Mouse (Mus musculus): ENCODE measurements at regions not wholly inside any gene's neighbourhood (a gene's known extent, or its start where the extent isn't known, plus 50 kb on each side); places are given as distances from the start of the nearest gene placed in this dataset.
A peak's percentile ranks its signal among the peaks of the same experiment; 100 is the strongest.

DNA sequence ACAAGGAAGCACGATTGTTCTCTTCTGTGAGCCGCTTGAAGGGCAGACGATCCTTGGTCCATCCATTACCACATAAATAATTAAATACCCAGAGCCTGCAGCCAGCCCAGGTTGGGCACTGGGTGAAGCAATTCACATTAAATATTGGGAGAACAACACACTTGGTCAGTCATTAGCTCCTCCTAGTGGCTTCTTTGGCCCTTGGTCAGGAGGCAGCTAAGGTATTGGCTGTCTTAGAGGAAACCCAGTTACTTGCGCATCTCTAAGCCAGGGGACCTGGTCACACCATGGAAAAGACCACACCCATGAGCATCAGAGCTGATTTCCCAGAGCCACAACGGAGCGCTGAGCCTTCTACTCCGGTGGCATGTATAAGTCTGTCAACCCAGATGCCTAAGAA, 433.2 kb downstream of the Epha4 start:
- DNase-seq (ENCODE audit: extremely low read depth), result peak; percentile 28
- H3K9me3 ChIP-seq (replicated peaks; ENCODE audit: low read length), result no peaks in the 10 kb centered on the region
- in situ Hi-C loops (cut with MboI; ENCODE audit: low pct_ligation_motif_present, low pct_unique_long_range_greater_than_20kb, low sequenced_read_pairs), result loop anchor here (25.0 kb wide), 1 partner anchor 431 kb away; the partner anchor contains the start of gene Epha4
- no peaks in the 10 kb centered on the region for H3K27me3 ChIP-seq (replicated peaks)
- no peak overlapping the region for H3K4me3 ChIP-seq (replicated peaks in 1 of 3; ENCODE audit: low read depth in 2 of 3, low read length in 2 of 3, poor library complexity in 1 of 3)
- TF ChIP-seq MXI1 (IDR thresholded peaks at IDR 0.05; ENCODE audit: low read depth, low read length) (no peak), CTCF (conservative IDR thresholded peaks at IDR 0.05 in 1 of 2, IDR thresholded peaks at IDR 0.05 in 1 of 2; ENCODE audit: low read depth in 2 of 2, low read length in 2 of 2) (peak in 1 of 2 experiments; percentile 62; a peak in 3 of 4 replicates), ZMIZ1 (IDR thresholded peaks at IDR 0.05; ENCODE audit: low read depth, low read length) (no peak), SMC3 (IDR thresholded peaks at IDR 0.05; ENCODE audit: low read depth, low read length) (peak; percentile 47), RAD21 (IDR thresholded peaks at IDR 0.05; ENCODE audit: low read depth, low read length) (peak; percentile 61), HCFC1 (IDR thresholded peaks at IDR 0.05; ENCODE audit: low read depth, low read length) (no peak)
- H3K4me2 ChIP-seq (ENCODE audit: insufficient read depth, low read depth, poor library complexity, severe bottlenecking), result no peak overlapping the region
- H3K79me2 ChIP-seq (replicated peaks; ENCODE audit: control insufficient read depth, extremely low read depth, insufficient read depth, poor library complexity, severe bottlenecking), result no peaks in the 10 kb centered on the region
- H3K4me1 ChIP-seq (ENCODE audit: control insufficient read depth in 1 of 2, insufficient read depth in 2 of 2), result peaks cover 0 to 5% of the 10 kb centered on the region in 2 experiments; a peak in 1 of 4 replicates
- no peaks in the 10 kb centered on the region for H3K36me3 ChIP-seq (replicated peaks in 1 of 2; ENCODE audit: control insufficient read depth in 1 of 2, insufficient read depth in 1 of 2, low read length in 1 of 2)
- no peak overlapping the region for H3K27ac ChIP-seq (ENCODE audit: insufficient read depth, low read depth)
- dilution Hi-C loops (cut with MboI; ENCODE audit: extremely low pct_ligation_motif_present, extremely low pct_unique_long_range_greater_than_20kb, low sequenced_read_pairs), result no loop called here
- H3K9ac ChIP-seq (ENCODE audit: insufficient read depth, low read depth), result no peak overlapping the region

DNA sequence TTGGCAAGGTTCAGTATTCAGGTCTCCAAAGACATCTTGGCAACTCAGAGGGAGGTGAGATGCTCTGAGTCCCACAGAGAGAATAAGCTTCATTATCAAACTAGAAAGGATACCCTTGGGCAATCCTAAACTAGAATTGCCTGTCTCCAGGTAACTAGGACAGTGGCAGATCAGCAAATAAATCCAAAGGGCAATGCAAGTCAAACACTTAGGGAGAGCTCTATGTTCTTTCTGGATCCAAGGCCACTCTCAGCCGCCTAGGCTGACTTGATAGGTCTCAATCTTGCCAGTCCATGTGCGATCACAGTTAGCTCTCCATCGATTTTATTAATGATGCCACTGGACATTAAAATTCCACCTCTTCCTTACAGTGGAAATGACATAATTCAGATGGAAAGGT, 432.5 kb downstream of the Epha4 start:
- Histone ChIP-seq H3K27me3 (replicated peaks) (no peaks in the 10 kb centered on the region), H3K36me3 (replicated peaks in 1 of 2; ENCODE audit: control insufficient read depth in 1 of 2, insufficient read depth in 1 of 2, low read length in 1 of 2) (no peaks in the 10 kb centered on the region), H3K9ac (ENCODE audit: insufficient read depth, low read depth) (no peak overlapping the region), H3K27ac (ENCODE audit: insufficient read depth, low read depth) (no peak overlapping the region), H3K4me2 (ENCODE audit: insufficient read depth, low read depth, poor library complexity, severe bottlenecking) (no peak overlapping the region), H3K4me1 (ENCODE audit: control insufficient read depth in 1 of 2, insufficient read depth in 2 of 2) (peaks cover 0 to 5% of the 10 kb centered on the region in 2 experiments; a peak in 1 of 4 replicates), H3K9me3 (replicated peaks; ENCODE audit: low read length) (no peaks in the 10 kb centered on the region), H3K4me3 (replicated peaks in 1 of 3; ENCODE audit: low read depth in 2 of 3, low read length in 2 of 3, poor library complexity in 1 of 3) (no peak overlapping the region), H3K79me2 (replicated peaks; ENCODE audit: control insufficient read depth, extremely low read depth, insufficient read depth, poor library complexity, severe bottlenecking) (no peaks in the 10 kb centered on the region)
- dilution Hi-C loops (cut with MboI; ENCODE audit: extremely low pct_ligation_motif_present, extremely low pct_unique_long_range_greater_than_20kb, low sequenced_read_pairs), result no loop called here
- in situ Hi-C loops (cut with MboI; ENCODE audit: low pct_ligation_motif_present, low pct_unique_long_range_greater_than_20kb, low sequenced_read_pairs), result loop anchor here (25.0 kb wide), 1 partner anchor 430 kb away; the partner anchor contains the start of gene Epha4
- no peak for TF ChIP-seq MAFK (IDR thresholded peaks at IDR 0.05; ENCODE audit: insufficient replicate concordance, low read length)
- no peak for TF ChIP-seq MEF2A (IDR thresholded peaks at IDR 0.05; ENCODE audit: borderline replicate concordance, low read depth, low read length)
- no peak for TF ChIP-seq SIN3A (IDR thresholded peaks at IDR 0.05; ENCODE audit: low read length)
- no peak for TF ChIP-seq BHLHE40 (IDR thresholded peaks at IDR 0.05; ENCODE audit: low read depth, low read length)
- TF ChIP-seq ETS1 (conservative IDR thresholded peaks at IDR 0.05; ENCODE audit: low read depth, low read length), result no peak
- TF ChIP-seq UBTF (IDR thresholded peaks at IDR 0.05; ENCODE audit: low read depth, low read length), result no peak
- no peak for TF ChIP-seq TBP (conservative IDR thresholded peaks at IDR 0.05; ENCODE audit: low read depth, low read length)
- no peak for TF ChIP-seq NRF1 (IDR thresholded peaks at IDR 0.05; ENCODE audit: low read depth, low read length)
- TF ChIP-seq RCOR1 (conservative IDR thresholded peaks at IDR 0.05; ENCODE audit: low read depth, low read length), result no peak
- TF ChIP-seq IRF4 (IDR thresholded peaks at IDR 0.05; ENCODE audit: low read depth, low read length), result no peak
- no peak for TF ChIP-seq ZKSCAN1 (IDR thresholded peaks at IDR 0.05; ENCODE audit: borderline replicate concordance, low read depth, low read length)
- no peak for TF ChIP-seq ELF1 (IDR thresholded peaks at IDR 0.05; ENCODE audit: low read depth, low read length)
- TF ChIP-seq USF2 (conservative IDR thresholded peaks at IDR 0.05; ENCODE audit: low read depth, low read length), result no peak
- no peak for TF ChIP-seq TCF12 (IDR thresholded peaks at IDR 0.05; ENCODE audit: low read depth, low read length)
- TF ChIP-seq USF1 (IDR thresholded peaks at IDR 0.05; ENCODE audit: low read depth, low read length), result no peak
- DNase-seq (ENCODE audit: extremely low read depth), result no peak

Data from CH12.LX (cell line).